Mouse (Mus musculus) liver, embryonic 14.5 days (tissue): ENCODE measurements at regions not wholly inside any gene's neighbourhood (a gene's known extent, or its start where the extent isn't known, plus 50 kb on each side); places are given as distances from the start of the nearest gene placed in this dataset.

Experiments used
- ATAC-seq: fragments of 200-750 bp; cut with Nextera tagmentation; 2 replicates; pipeline ENCODE4 v1.8.0; 2017; ENCODE audit warnings: moderate number of reproducible peaks, mild to moderate bottlenecking, moderate library complexity; ENCODE audit not compliant: insufficient read depth
- DNase-seq, 3 experiments: peaks; one replicate each; pipeline ENCODE4 v3.0.0-alpha.2; 2012 to 2013; ENCODE audit warnings: low read depth in 3 of 3, low spot score in 3 of 3
- H3K27ac ChIP-seq: fragments of 300-500 bp; sonication (generic); 2 replicates; pipeline ENCODE4 v1.5.1; 2014; ENCODE audit warnings: moderate library complexity, mild to moderate bottlenecking, control low read depth, inconsistent platforms
- H3K27me3 ChIP-seq: fragments of 300-500 bp; sonication (generic); 2 replicates; pipeline ENCODE4 v1.6.1; 2014; ENCODE audit warnings: mild to moderate bottlenecking, low read length, moderate library complexity; ENCODE audit not compliant: control insufficient read depth, insufficient read depth
- H3K36me3 ChIP-seq: fragments of 300-500 bp; sonication (generic); replicated peaks from 2 replicates; pipeline ENCODE4 v1.6.1; 2014; ENCODE audit warnings: low read depth; ENCODE audit not compliant: control insufficient read depth, insufficient read depth
- H3K4me1 ChIP-seq, 2 experiments: fragments of 200-500 bp in 1 of 2; fragments of 300-500 bp in 1 of 2; sonication (generic) in 1 of 2; replicated peaks; 2 replicates each; pipeline ENCODE4 v1.6.1; 2012 to 2014; ENCODE audit warnings: antibody characterized with exemption in 1 of 2, inconsistent platforms in 1 of 2, low read length in 1 of 2; ENCODE audit not compliant: control insufficient read depth in 2 of 2, insufficient read depth in 2 of 2
- H3K4me2 ChIP-seq: fragments of 300-500 bp; sonication (generic); 2 replicates; pipeline ENCODE4 v1.6.1; 2014; ENCODE audit warnings: low read depth, mild to moderate bottlenecking, control low read depth, moderate library complexity
- H3K4me3 ChIP-seq, 2 experiments: fragments of 200-500 bp in 1 of 2; fragments of 300-500 bp in 1 of 2; sonication (generic) in 1 of 2; 2 replicates each; pipeline ENCODE4 v1.5.1; 2012 to 2014; ENCODE audit warnings: low read depth in 2 of 2, low read length in 2 of 2, mild to moderate bottlenecking in 2 of 2, control low read depth in 1 of 2, inconsistent platforms in 1 of 2, moderate library complexity in 1 of 2; ENCODE audit not compliant: insufficient read depth in 1 of 2
- H3K9ac ChIP-seq: fragments of 300-500 bp; sonication (generic); replicated peaks from 2 replicates; pipeline ENCODE4 v1.6.1; 2014; ENCODE audit warnings: mild to moderate bottlenecking, control low read depth, moderate library complexity
- H3K9me3 ChIP-seq: fragments of 300-500 bp; sonication (generic); 2 replicates; pipeline ENCODE4 v1.6.1; 2016; ENCODE audit warnings: low read length, mixed read lengths; ENCODE audit not compliant: control insufficient read depth
- CTCF ChIP-seq: IDR thresholded peaks from 2 replicates; pipeline ENCODE4 v1.5.1; 2016; ENCODE audit warnings: antibody characterized with exemption, low read depth, control low read depth
- EP300 ChIP-seq: IDR thresholded peaks from 2 replicates; pipeline ENCODE4 v1.6.1; 2016; ENCODE audit warnings: antibody characterized with exemption, low read depth
- WGBS: fragments of 180-500 bp; shearing (Covaris S2); extraction: QIAGEN DNeasy Blood & Tissue Kit; methylation state at CpG from one replicate; pipeline ENCODE4 v1.1.7; 2014; ENCODE audit not compliant: insufficient replicate concordance; 5-methylcytosine and 5-hydroxymethylcytosine counted together

GRCm38 (mm10) chr12:27680459-27680858 lies 338.1 kb upstream of the Sox11 start:
- no peaks in the 10 kb centered on the region for H3K27me3 ChIP-seq
- ATAC-seq (peak; percentile 99), DNase-seq (peak in 2 of 3 experiments; percentile 19 to 28)

GRCm38 (mm10) chr12:27673404-27673803 lies 331.0 kb upstream of the Sox11 start:
- no peak overlapping the region for H3K4me2 ChIP-seq
- no peaks in the 10 kb centered on the region for H3K36me3 ChIP-seq
- no peak overlapping the region for H3K4me3 ChIP-seq
- no peak for DNase-seq
- H3K27me3 ChIP-seq: no peaks in the 10 kb centered on the region
- TF ChIP-seq EP300 (no peak), CTCF (no peak)
- H3K9me3 ChIP-seq: no peaks in the 10 kb centered on the region
- no peak overlapping the region for H3K27ac ChIP-seq
- H3K9ac ChIP-seq: no peak overlapping the region
- H3K4me1 ChIP-seq: 0 out of 4 replicates have a peak, but pooled peaks cover 0 to 2% of the 10 kb centered on the region in 2 experiments
- ATAC-seq: no peak

More at GRCm38 (mm10) chr12:27680459-27680858, 338.1 kb upstream of the Sox11 start:
- peaks cover 3 to 18% of the 10 kb centered on the region in 2 experiments; a peak in 3 of 4 replicates for H3K4me1 ChIP-seq
- H3K36me3 ChIP-seq: no peaks in the 10 kb centered on the region
- H3K9me3 ChIP-seq: no peaks in the 10 kb centered on the region
- no peak overlapping the region for H3K27ac ChIP-seq
- H3K9ac ChIP-seq: no peak overlapping the region
- H3K4me2 ChIP-seq: no peak overlapping the region
- TF ChIP-seq CTCF (no peak), EP300 (peak; percentile 87)
- H3K4me3 ChIP-seq: no peak overlapping the region

GRCm38 (mm10) chr12:27670650-27671084 lies 328.3 kb upstream of the Sox11 start:
- 56% methylated on average over 9 of the region's 9 CpGs for WGBS
- ATAC-seq: no peak
- Histone ChIP-seq H3K4me3 (no peak overlapping the region), H3K27me3 (no peaks in the 10 kb centered on the region), H3K9me3 (no peaks in the 10 kb centered on the region), H3K9ac (no peak overlapping the region), H3K4me2 (no peak overlapping the region), H3K4me1 (peaks cover 0 to 6% of the 10 kb centered on the region in 2 experiments; a peak in 2 of 4 replicates), H3K27ac (no peak overlapping the region), H3K36me3 (no peaks in the 10 kb centered on the region)
- no peak for TF ChIP-seq EP300
- TF ChIP-seq CTCF: no peak
- no peak for DNase-seq

GRCm38 (mm10) chr12:27670190-27670589 lies 327.8 kb upstream of the Sox11 start:
- Histone ChIP-seq H3K9ac (no peak overlapping the region), H3K9me3 (no peaks in the 10 kb centered on the region), H3K4me1 (peaks cover 0 to 8% of the 10 kb centered on the region in 2 experiments; a peak in 2 of 4 replicates), H3K4me2 (no peak overlapping the region), H3K4me3 (no peak overlapping the region), H3K27me3 (no peaks in the 10 kb centered on the region), H3K27ac (no peak overlapping the region), H3K36me3 (no peaks in the 10 kb centered on the region)
- DNase-seq (no peak), ATAC-seq (no peak)
- WGBS: 72% methylated on average over 7 of the region's 7 CpGs
- TF ChIP-seq CTCF: no peak
- TF ChIP-seq EP300: no peak

- 64% methylated on average over 6 of the region's 6 CpGs for WGBS
- Histone ChIP-seq H3K9ac (no peak overlapping the region), H3K27me3 (no peaks in the 10 kb centered on the region), H3K36me3 (no peaks in the 10 kb centered on the region), H3K27ac (no peak overlapping the region), H3K4me3 (no peak overlapping the region), H3K4me2 (no peak overlapping the region), H3K9me3 (no peaks in the 10 kb centered on the region), H3K4me1 (peaks cover 0 to 10% of the 10 kb centered on the region in 2 experiments; a peak in 2 of 4 replicates)
- DNase-seq (no peak), ATAC-seq (no peak)
- TF ChIP-seq EP300 (no peak), CTCF (no peak)
Measured at GRCm38 (mm10) chr12:27669542-27669941, 327.2 kb upstream of the Sox11 start.
